Mouse (Mus musculus) liver, embryonic 16.5 days (tissue): Measurements from ENCODE around the gene Myh7. TPM values are rescaled to one million over a fixed set of nuclear protein-coding genes. Genes with fewer than 3 reads are reported as not detected.
"Not testable (repeated sequence)": the region's sequence is repeated elsewhere in the genome, so short reads cannot be mapped to it uniquely, and the experiment has no call there.

Experiments used
- ATAC-seq: fragments of 200-750 bp; cut with Nextera tagmentation; 2 replicates; pipeline ENCODE4 v1.8.0; 2017; ENCODE audit warnings: low read depth, mild to moderate bottlenecking, moderate number of reproducible peaks, moderate library complexity
- H3K27ac ChIP-seq: fragments of 300-500 bp; sonication (generic); 2 replicates; pipeline ENCODE4 v1.5.1; 2014; ENCODE audit warnings: mild to moderate bottlenecking, low read length
- H3K27me3 ChIP-seq: fragments of 300-500 bp; sonication (generic); 2 replicates; pipeline ENCODE4 v1.6.1; 2014; ENCODE audit warnings: low read depth, low read length, mixed read lengths; ENCODE audit not compliant: control insufficient read depth, insufficient read depth
- H3K36me3 ChIP-seq: fragments of 300-500 bp; sonication (generic); 2 replicates; pipeline ENCODE4 v1.6.1; 2014; ENCODE audit warnings: mild to moderate bottlenecking; ENCODE audit not compliant: control insufficient read depth, insufficient read depth
- H3K4me1 ChIP-seq: fragments of 300-500 bp; sonication (generic); 2 replicates; pipeline ENCODE4 v1.6.1; 2014; ENCODE audit warnings: low read depth, low read length, mixed read lengths; ENCODE audit not compliant: control insufficient read depth
- H3K4me2 ChIP-seq: fragments of 300-500 bp; sonication (generic); 2 replicates; pipeline ENCODE4 v1.6.1; 2014; ENCODE audit warnings: low read depth, low read length, mixed read lengths
- H3K4me3 ChIP-seq: fragments of 300-500 bp; sonication (generic); 2 replicates; pipeline ENCODE4 v1.5.1; 2014; ENCODE audit warnings: low read depth, mild to moderate bottlenecking, low read length
- H3K9ac ChIP-seq: fragments of 300-500 bp; sonication (generic); 2 replicates; pipeline ENCODE4 v1.6.1; 2014; ENCODE audit warnings: low read depth, low read length
- H3K9me3 ChIP-seq: fragments of 300-500 bp; sonication (generic); replicated peaks from 2 replicates; pipeline ENCODE4 v1.6.1; 2016; ENCODE audit warnings: low read length; ENCODE audit not compliant: control insufficient read depth
- WGBS: fragments of 180-500 bp; shearing (Covaris S2); extraction: QIAGEN DNeasy Blood & Tissue Kit; methylation state at CpG from one replicate; pipeline ENCODE4 v1.1.7; 2014; ENCODE audit not compliant: insufficient replicate concordance; 5-methylcytosine and 5-hydroxymethylcytosine counted together
- polyA plus RNA-seq: library from polyadenylated mRNA; unstranded; fragments of >200 nt; fragmentation: Nextera tagmentation; extraction: Ambion mirVana; gene quantifications from 2 replicates; pipeline ENCODE4 v1.2.1, GENCODE M21; 2015

Myh7 gene
- polyA plus RNA-seq, 1 experiment from 2014 or later: 3.1 TPM

- Histone ChIP-seq H3K4me3 (no peak overlapping the region), H3K27ac (no peak overlapping the region), H3K27me3 (no peaks in the 10 kb centered on the region), H3K9me3 (no peaks in the 10 kb centered on the region), H3K36me3 (no peaks in the 10 kb centered on the region), H3K9ac (no peak overlapping the region), H3K4me1 (no peaks in the 10 kb centered on the region), H3K4me2 (no peak overlapping the region)
- ATAC-seq: no peak
- 73% methylated on average over 3 of the region's 3 CpGs for WGBS
Observed at GRCm38 (mm10) chr14:54967874-54968273, 26.6 kb downstream of the Myh7 start.

GRCm38 (mm10) chr14:54966320-54966977, 28.0 kb downstream of the Myh7 start, which contains the start of gene Myh6:
Myh6 (minus strand) TSS chr14:54966927.
- Histone ChIP-seq H3K4me2 (no peak within 1 kb of the TSS), H3K27ac (no peak within 1 kb of the TSS), H3K9ac (no peak within 1 kb of the TSS), H3K4me1 (no peaks in the 10 kb centered on the region), H3K36me3 (no peaks in the 10 kb centered on the region), H3K4me3 (no peak within 1 kb of the TSS), H3K9me3 (no peaks in the 10 kb centered on the region), H3K27me3 (no peaks in the 10 kb centered on the region)
- 48% methylated on average over 7 of the region's 7 CpGs for WGBS
- no peak for ATAC-seq

DNA sequence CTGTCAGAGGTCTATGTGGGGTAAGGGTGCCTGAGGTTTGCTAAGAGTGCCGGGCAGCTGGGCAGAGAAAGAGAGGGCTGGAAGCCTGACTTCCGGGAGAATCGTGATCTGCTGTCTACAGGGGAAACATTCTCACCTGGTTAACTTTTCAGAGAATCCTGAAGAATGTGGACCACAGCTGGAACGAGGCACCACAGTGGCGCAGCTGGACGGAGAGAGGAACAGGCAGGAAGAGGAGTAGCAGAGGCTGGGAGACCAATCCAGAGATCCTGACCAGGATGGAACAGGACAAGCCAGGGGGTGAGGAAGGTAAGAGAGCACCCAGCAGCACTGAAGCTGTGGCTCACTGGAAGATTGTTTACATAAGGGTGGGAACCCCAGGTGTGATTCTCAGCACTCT, 28.8 kb downstream of the Myh7 start:
- Histone ChIP-seq H3K4me1 (no peaks in the 10 kb centered on the region), H3K4me2 (no peak overlapping the region), H3K27ac (no peak overlapping the region), H3K36me3 (no peaks in the 10 kb centered on the region), H3K9me3 (no peaks in the 10 kb centered on the region), H3K4me3 (no peak overlapping the region), H3K27me3 (no peaks in the 10 kb centered on the region), H3K9ac (no peak overlapping the region)
- no peak for ATAC-seq
- 53% methylated on average over 6 of the region's 6 CpGs for WGBS

- no peak for ATAC-seq
- Histone ChIP-seq H3K27me3 (no peaks in the 10 kb centered on the region), H3K4me3 (no peak overlapping the region), H3K27ac (no peak overlapping the region), H3K9ac (no peak overlapping the region), H3K4me2 (no peak overlapping the region), H3K36me3 (no peaks in the 10 kb centered on the region), H3K4me1 (no peaks in the 10 kb centered on the region), H3K9me3 (no peaks in the 10 kb centered on the region)
- 61% methylated on average over 15 of the region's 15 CpGs for WGBS
Observed at GRCm38 (mm10) chr14:54965044-54965443, 29.4 kb downstream of the Myh7 start.

- H3K4me1 ChIP-seq: no peaks in the 10 kb centered on the region
- no peak for ATAC-seq
- H3K4me3 ChIP-seq: no peak overlapping the region
- no peak overlapping the region for H3K27ac ChIP-seq
- no peak overlapping the region for H3K9ac ChIP-seq
- H3K9me3 ChIP-seq: no peaks in the 10 kb centered on the region
- no peak overlapping the region for H3K4me2 ChIP-seq
- 79% methylated on average over 11 of the region's 11 CpGs for WGBS
- H3K27me3 ChIP-seq: no peaks in the 10 kb centered on the region
- H3K36me3 ChIP-seq: no peaks in the 10 kb centered on the region
Observed at GRCm38 (mm10) chr14:54963727-54964126, 30.7 kb downstream of the Myh7 start.

DNA sequence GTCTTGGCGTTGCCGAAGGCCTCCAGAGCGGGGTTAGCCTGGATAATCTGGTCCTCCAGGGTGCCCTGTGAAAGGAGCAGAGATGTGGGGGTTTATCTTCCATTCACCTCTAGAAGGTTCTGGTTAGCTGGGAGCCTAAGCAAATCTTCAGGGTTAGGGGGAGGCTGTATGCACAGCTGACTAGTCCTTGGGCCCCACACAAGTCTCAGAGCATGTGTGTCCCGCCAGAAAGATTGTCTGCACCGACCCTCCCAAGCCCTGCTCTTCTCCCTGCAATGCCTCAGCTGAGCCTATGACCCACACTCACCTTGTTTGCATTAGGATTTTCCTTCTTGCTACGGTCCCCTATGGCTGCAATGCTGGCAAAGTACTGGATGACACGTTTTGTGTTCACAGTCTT, 31.7 kb downstream of the Myh7 start:
- Histone ChIP-seq H3K36me3 (no peaks in the 10 kb centered on the region), H3K27ac (no peak overlapping the region), H3K9me3 (no peaks in the 10 kb centered on the region), H3K27me3 (no peaks in the 10 kb centered on the region), H3K4me1 (no peaks in the 10 kb centered on the region), H3K4me3 (no peak overlapping the region), H3K4me2 (no peak overlapping the region), H3K9ac (no peak overlapping the region)
- 71% methylated on average over 7 of the region's 7 CpGs for WGBS
- no peak for ATAC-seq

DNA sequence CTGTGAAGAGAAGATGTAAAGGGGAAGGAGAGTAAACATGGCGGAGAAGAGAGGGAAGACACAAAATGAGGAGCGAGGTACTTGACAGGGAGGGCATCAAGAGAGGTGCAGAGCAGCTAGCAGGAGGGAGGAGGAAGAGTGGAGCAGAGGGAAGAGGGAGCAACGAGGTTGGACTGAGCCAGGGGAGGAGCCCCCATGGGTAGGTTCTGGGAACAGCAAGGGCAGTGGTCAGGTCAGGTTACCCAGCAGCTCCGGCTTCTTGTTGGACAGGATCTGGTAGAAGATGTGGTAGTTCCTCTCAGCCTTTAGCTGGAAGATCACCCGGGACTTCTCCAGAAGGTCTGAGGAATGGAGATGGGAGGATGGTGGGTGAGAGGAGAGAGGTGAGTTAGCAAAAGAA, 32.9 kb downstream of the Myh7 start:
- Histone ChIP-seq H3K9me3 (no peaks in the 10 kb centered on the region), H3K27ac (no peak overlapping the region), H3K4me3 (no peak overlapping the region), H3K27me3 (no peaks in the 10 kb centered on the region), H3K9ac (no peak overlapping the region), H3K36me3 (no peaks in the 10 kb centered on the region), H3K4me2 (no peak overlapping the region), H3K4me1 (no peaks in the 10 kb centered on the region)
- ATAC-seq: no peak
- WGBS: 51% methylated on average over 5 of the region's 5 CpGs

DNA sequence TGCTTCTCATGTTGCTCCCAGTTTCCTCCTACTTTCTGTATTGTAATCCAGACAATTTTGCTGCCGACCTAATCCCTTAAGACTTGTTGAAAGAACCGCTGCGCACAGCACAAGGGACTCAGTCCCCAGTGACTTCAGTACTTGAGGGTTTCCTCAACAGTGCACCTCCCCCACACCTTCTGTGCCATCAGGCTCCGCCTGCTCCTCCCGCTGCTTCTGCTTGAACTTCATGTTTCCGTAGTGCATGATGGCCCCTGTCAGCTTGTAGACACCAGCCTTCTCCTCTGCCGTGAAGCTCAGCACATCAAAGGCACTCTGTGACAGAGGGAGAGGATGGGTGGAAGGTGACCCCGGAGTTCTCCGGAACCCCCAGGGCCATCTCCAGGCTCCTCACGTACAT, 33.7 kb downstream of the Myh7 start:
- 37% methylated on average over 10 of the region's 10 CpGs for WGBS
- H3K9me3 ChIP-seq: no peaks in the 10 kb centered on the region

DNA sequence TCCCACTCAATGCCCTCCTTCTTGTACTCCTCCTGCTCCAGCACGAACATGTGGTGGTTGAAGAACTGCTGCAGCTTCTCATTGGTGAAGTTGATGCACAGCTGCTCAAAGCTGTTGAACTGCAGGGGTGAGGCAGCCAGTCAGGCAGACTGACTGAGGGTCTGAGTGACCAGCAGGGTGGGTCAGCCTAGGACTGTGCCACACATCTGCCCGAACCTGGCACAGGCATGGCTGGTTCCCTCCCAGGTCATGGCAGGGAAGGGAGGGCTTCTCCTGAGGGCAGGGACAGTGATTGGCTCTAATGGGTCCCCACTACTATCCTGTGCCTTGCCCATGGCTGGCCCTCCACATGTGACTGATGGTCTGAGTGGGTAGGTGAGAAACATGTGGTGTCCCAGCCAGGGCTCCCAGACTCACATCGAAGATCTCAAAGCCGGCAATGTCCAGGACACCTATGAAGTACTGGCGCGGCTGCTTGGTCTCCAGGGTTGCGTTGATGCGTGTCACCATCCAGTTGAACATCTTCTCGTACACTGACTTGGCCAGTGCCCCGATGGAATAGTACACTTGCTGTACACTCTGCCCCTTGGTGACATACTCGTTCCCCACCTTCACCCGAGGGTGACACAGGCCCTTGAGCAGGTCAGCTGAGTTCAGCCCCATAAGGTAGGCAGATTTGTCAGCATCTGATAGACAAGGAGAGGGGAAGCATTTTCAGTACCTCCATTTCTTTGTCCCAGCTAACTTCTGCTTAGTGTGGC, 34.4 kb downstream of the Myh7 start:
- H3K27ac ChIP-seq, H3K36me3 ChIP-seq, ATAC-seq, H3K9ac ChIP-seq, H3K4me2 ChIP-seq, H3K9me3 ChIP-seq, H3K4me3 ChIP-seq, H3K27me3 ChIP-seq, H3K4me1 ChIP-seq: not testable (repeated sequence)
- 65% methylated on average over 12 of the region's 12 CpGs for WGBS

More for the DNA sequence above, 33.7 kb downstream of the Myh7 start:
- no peak overlapping the region for H3K4me3 ChIP-seq
- H3K36me3 ChIP-seq: no peaks in the 10 kb centered on the region
- H3K27ac ChIP-seq: no peak overlapping the region
- H3K4me1 ChIP-seq: no peaks in the 10 kb centered on the region
- H3K9ac ChIP-seq: no peak overlapping the region
- no peaks in the 10 kb centered on the region for H3K27me3 ChIP-seq
- no peak for ATAC-seq
- H3K4me2 ChIP-seq: no peak overlapping the region
